Mouse (Mus musculus) gastrocnemius, adult 18-20 months (tissue): Measurements from ENCODE around the gene Ppm1h. TPM values are rescaled to one million over a fixed set of nuclear protein-coding genes. Genes with fewer than 3 reads are reported as not detected.

ENCODE experiments used
- DNase-seq: peaks from one replicate; pipeline ENCODE4 v3.0.0; 2021; ENCODE audit warnings: low spot score
- total RNA-seq, 2 experiments: library from RNA; stranded (reverse); gene quantifications; 2 replicates each; pipeline ENCODE4 v1.2.3; 2021

Ppm1h gene
- total RNA-seq, 2 experiments from 2014 or later, result 1.5 to 1.8 TPM

DNA sequence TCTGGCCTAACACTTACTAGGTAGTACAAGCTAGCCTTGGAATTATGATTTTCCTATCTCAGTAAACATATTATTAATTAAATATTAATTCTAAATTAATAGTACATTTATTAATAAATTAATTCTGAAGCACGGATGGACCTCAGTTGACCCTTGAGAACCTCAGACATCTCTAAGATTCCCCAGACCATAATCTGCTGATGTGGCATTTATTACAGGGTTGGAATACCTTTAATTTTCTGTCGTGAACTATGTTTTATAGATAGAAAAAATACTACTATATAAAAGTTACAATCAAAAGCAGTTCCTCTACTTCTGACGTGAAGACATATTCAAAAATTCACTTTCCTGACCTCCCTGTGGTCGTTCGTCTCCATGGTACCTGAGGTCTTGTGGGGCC is 19.8 kb downstream of the Ppm1h start:
- no peak for DNase-seq

GRCm38 (mm10) chr10:122704901-122705300 is 26.3 kb downstream of the Ppm1h start:
- DNase-seq, result no peak

- DNase-seq, result no peak
These were observed 26.9 kb downstream of the Ppm1h start for GRCm38 (mm10) chr10:122705457-122705856.

GRCm38 (mm10) chr10:122711381-122711811 is 32.8 kb downstream of the Ppm1h start:
- DNase-seq, result no peak

GRCm38 (mm10) chr10:122712307-122712706 is 33.7 kb downstream of the Ppm1h start:
- no peak for DNase-seq

DNA sequence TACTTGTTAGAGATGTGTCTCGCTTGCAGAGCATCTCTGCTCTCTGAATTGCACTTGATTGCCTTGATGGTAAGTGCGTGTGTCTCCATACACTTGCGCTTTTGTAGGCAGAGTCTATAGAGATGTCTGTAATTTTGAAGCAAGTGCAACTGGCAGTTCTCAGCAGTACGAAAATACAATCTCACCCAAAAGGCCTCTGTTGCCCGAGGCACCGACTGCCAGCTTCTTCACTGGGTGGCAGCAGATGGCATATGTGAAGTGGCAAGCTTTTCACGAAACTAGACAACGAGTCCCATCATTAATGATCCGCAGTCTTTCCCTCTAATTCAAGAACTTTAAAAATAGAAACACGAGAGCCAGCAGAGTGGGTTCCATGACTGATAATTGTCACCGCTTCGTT is 37.3 kb downstream of the Ppm1h start:
- no peak for DNase-seq

GRCm38 (mm10) chr10:122716286-122716685 is 37.7 kb downstream of the Ppm1h start:
- no peak for DNase-seq

GRCm38 (mm10) chr10:122716739-122717474 is 38.3 kb downstream of the Ppm1h start:
- DNase-seq, result no peak

DNA sequence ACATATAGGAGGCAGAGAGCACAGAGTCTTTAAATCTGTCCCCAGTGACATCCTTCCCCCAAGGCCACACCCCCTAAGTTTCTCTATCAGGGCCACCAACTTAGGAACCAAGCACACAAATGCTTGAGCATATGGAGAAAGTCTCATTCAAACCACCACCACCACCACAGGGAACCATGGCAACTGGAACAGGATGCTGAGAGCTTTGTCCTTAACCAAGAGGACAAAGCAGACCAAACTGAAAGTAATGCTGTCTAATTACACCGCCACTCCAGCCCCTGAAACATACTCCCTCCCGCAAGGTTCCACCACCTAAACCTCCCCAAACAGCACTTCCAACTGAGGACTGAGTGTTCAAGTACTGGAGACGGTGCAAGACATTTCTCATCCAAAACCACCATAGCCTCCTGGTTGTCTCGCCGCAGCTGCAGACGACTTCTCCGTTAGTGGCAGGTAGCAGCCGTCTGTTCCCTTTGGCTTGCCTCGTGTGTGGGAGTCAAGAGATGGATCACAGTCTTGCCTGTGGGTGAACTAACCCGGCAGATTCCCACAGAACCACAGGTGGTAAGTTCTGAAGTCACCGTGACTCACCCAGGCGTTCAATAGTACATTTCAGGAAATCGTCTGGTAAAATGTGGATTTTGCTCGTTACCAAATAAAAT is 39.3 kb downstream of the Ppm1h start:
- no peak for DNase-seq

- DNase-seq, result no peak
These were observed 40.4 kb downstream of the Ppm1h start for GRCm38 (mm10) chr10:122718951-122719350.

DNA sequence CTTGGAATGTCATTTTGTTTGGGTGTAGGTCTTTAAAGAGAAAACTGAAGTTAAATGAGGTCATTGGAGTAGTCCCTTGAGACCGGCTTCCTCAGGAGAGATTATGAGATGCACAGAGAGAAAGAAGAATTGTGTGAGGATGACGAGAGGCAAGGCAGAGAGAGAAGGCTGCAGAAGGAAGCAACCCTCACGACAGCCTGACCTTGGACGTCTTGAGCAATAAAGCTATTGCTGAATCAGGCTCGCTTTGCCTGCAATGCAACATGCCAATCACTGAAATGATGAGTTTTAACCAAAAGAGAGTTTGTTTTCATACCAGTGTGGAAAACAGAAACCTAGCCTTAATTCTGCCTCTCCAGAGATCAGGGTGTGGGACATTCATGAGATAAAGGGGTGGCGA is 43.5 kb downstream of the Ppm1h start:
- DNase-seq, result no peak

DNA sequence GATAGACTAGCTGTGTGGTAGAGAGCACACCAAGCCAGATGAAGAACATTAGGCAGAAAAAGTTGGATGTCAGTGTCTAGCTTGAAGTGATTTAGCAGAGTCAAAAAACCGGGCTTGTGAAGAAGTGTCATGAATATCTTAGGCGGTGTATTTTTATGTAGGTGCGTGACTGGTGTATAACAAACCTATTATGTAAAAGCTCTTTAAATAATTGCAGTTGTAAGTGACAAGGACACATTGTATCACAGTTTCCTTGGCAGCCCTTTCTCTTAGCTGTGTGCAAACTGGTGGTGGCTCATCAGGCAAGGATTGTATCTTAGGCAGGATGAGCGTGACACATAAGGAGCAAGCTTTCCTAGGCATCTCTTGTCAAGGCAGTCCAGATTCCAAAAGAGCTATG is 46.1 kb downstream of the Ppm1h start:
- DNase-seq, result no peak

- no peak for DNase-seq
These were observed 48.7 kb downstream of the Ppm1h start for GRCm38 (mm10) chr10:122727228-122727627.

DNA sequence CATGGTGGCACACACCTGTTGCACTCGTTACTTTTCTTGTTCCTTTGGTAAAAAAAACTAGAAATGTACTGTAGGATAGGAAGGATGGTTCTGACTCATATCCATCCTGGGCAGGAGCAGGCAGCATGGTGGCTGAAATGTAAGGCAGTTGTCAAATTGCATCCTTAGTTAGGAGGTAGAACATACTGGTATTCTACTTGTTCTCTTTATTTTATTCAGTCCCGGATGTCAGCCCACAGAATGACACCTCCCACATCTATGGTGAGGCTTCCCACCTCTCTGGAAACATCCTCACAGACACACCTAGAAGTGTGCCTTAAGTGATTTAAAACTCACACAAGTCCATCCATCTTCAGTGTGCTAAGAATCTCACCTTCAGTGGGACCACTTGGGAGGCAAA is 49.6 kb downstream of the Ppm1h start:
- DNase-seq, result no peak

DNA sequence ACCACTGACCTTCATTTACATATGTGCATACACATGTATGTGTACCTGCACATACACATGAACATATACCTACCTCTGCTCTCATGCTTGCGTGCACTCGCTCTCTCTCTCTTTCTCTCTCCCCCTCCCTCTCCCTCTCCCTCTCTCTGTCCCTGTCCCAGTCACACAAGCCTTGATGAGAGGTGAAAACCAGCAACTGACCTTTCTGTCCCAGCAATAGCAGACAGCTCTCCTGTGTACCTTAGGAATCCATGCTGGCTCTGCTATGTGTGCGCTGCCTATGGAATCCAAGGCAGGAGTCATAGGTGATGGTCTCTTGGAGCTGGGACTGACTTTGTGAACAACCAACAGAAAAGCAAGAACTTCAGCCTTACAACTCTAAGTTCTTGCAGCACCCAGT is 53.6 kb downstream of the Ppm1h start:
- no peak for DNase-seq

DNA sequence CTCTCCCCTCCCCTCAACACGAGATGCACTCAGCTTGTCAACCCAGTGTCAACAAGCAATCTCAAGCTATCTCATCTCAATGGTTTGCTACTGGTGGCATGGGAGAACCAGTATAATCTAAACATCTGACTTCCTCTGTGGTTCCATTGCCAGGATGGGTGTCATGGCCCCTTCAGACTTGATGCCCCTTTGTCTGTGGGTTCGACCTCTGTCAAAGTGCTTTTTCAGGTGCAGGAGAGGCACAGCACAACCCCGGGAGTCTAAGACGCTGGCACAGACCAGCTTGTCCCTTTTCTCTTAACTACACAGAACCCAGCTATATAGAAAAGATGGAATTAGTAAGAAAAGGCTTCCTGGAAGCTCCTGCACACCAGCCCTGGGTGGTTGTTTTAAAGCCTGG is 56.0 kb downstream of the Ppm1h start:
- no peak for DNase-seq

GRCm38 (mm10) chr10:122735284-122735784 is 56.8 kb downstream of the Ppm1h start:
- DNase-seq, result no peak

DNA sequence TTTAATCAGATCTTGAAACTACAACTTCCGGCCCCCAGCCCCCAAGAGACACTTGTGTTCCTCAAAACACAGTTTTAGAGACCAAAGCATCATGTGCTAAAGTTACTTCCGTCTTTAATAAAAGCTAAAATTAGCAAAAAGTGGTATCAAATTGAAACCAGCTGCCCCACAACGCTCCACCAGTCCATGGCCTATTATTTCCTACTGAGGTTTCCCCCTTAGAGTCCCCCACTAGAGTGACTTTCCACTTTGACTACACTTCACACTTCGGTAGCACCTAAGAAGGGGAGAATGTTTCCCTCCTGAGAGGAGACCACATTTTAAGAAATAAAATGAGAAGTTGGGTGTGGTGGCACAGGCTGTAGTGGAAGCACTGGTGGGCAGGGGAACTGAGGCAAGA is 58.3 kb downstream of the Ppm1h start:
- no peak for DNase-seq

DNA sequence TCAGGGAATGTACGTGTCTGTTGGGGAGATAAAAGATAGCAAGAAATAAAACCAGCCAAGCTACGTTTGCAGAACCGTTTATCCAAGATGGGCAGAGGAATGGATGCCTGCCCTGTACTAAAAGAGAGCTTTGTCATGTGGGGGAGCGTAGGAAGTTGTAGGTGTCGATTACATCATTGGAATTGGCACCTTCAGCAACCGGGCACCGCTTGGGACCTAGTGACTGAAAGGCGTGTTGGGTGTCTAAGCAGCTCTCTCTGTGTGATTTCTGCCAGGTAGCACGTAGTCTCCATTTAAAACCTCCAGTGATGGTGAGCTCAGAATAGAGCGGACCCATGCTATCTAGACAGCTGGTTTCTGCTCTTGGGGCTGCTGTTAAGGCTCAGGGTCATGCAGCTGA is 60.0 kb downstream of the Ppm1h start:
- DNase-seq, result no peak

GRCm38 (mm10) chr10:122739037-122739436 is 60.5 kb downstream of the Ppm1h start:
- DNase-seq, result no peak

DNA sequence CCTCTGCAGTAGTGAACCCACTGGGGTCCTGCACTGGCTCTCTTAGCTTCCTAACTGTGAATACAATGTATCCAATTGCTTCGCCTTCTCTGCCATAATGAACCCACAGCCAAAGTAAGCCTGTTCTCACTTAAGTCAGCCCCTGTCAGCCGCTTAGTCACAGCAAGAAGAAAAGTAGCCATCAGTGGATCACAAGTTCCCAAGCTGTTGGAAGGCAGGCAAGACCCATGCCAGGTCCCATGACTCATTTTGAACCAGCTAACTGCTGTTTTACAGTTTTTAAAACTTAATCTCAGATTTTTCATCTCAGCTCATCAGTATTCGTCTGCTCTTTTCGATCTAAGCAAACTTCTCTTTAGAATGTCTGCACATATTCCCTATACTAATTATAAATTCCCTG is 61.6 kb downstream of the Ppm1h start:
- DNase-seq, result no peak

GRCm38 (mm10) chr10:122741191-122741590 is 62.6 kb downstream of the Ppm1h start:
- no peak for DNase-seq

DNA sequence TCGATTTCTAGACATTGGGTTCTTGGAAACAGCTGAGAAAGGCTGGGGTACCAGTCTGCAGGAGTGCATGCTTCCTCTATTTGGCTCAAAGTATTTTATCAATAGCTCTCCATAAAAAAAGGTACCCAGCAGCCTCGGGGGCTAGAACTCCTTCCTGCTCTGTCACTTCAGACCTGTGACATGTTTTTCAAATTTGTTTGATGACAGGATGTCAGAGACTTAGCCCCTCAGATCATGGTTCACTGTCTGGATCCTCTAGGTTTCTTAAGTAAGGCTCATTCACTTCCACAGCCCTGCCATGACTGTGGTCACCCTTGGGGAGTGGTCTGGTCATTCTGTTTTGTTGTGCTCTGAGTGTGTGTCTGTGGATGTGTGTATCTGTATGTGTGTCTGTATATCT is 63.6 kb downstream of the Ppm1h start:
- DNase-seq, result no peak
